Mouse (Mus musculus) brain, embryonic 14.5 days (tissue): ENCODE measurements around the gene 5430427O19Rik. TPM values are rescaled to one million over a fixed set of nuclear protein-coding genes. Genes with fewer than 3 reads are reported as not detected.

ENCODE experiments used
- DNase-seq: peaks from one replicate; pipeline ENCODE4 v3.0.0-alpha.2; 2011; ENCODE audit warnings: low read depth
- CTCF ChIP-seq: fragments of 200-500 bp; IDR thresholded peaks from 2 replicates; pipeline ENCODE4 v1.5.1; 2012; ENCODE audit warnings: inconsistent platforms, mild to moderate bottlenecking, moderate library complexity, borderline replicate concordance; ENCODE audit not compliant: insufficient read depth, insufficient read length; ENCODE audit errors: extremely low read depth
- POLR2A ChIP-seq: fragments of 200-500 bp; IDR thresholded peaks from 2 replicates; pipeline ENCODE4 v1.6.1; 2012; ENCODE audit warnings: mild to moderate bottlenecking, inconsistent platforms, borderline replicate concordance; ENCODE audit not compliant: poor library complexity, insufficient read depth, insufficient read length, severe bottlenecking; ENCODE audit errors: extremely low read depth
- polyA plus RNA-seq: library from polyadenylated mRNA; depleted of rRNA; stranded (reverse); fragments of >200 nt; gene quantifications from 2 replicates; pipeline ENCODE4 v1.2.3, GENCODE M21; 2012; rRNA removed

Gene 5430427O19Rik
- polyA plus RNA-seq = 0.01 and 0.03 TPM in 2 replicates

GRCm38 (mm10) chrX:85869914-85870483, at the start of gene 5430427O19Rik:
Gene 5430427O19Rik (plus strand): TSS chrX:85870354.
- no peak for TF ChIP-seq POLR2A
- TF ChIP-seq CTCF = no peak
- no peak for DNase-seq

GRCm38 (mm10) chrX:85827719-85828453, 42.3 kb upstream of the 5430427O19Rik start:
- DNase-seq = no peak
- TF ChIP-seq POLR2A = no peak
- no peak for TF ChIP-seq CTCF

GRCm38 (mm10) chrX:85829000-85829399, 41.2 kb upstream of the 5430427O19Rik start:
- DNase-seq = peak; percentile 32
- TF ChIP-seq CTCF = no peak
- TF ChIP-seq POLR2A = no peak

GRCm38 (mm10) chrX:85839174-85839573, 31.0 kb upstream of the 5430427O19Rik start:
- no peak for DNase-seq
- no peak for TF ChIP-seq POLR2A
- TF ChIP-seq CTCF = no peak

- TF ChIP-seq POLR2A (no peak), CTCF (no peak)
- no peak for DNase-seq
Observed at GRCm38 (mm10) chrX:85855938-85856337, 14.2 kb upstream of the 5430427O19Rik start.

GRCm38 (mm10) chrX:85857169-85857568, 13.0 kb upstream of the 5430427O19Rik start:
- no peak for DNase-seq
- TF ChIP-seq POLR2A (no peak), CTCF (no peak)

GRCm38 (mm10) chrX:85868079-85868478, 2.1 kb upstream of the 5430427O19Rik start:
- no peak for DNase-seq
- TF ChIP-seq POLR2A (no peak), CTCF (no peak)

- TF ChIP-seq POLR2A (no peak), CTCF (no peak)
- no peak for DNase-seq
Observed at GRCm38 (mm10) chrX:85871371-85872056, 1.4 kb downstream of the 5430427O19Rik start.

GRCm38 (mm10) chrX:85874367-85874766, 4.2 kb downstream of the 5430427O19Rik start:
- no peak for DNase-seq
- TF ChIP-seq CTCF (no peak), POLR2A (no peak)

GRCm38 (mm10) chrX:85875951-85876350, 5.8 kb downstream of the 5430427O19Rik start:
- no peak for DNase-seq
- TF ChIP-seq POLR2A (no peak), CTCF (no peak)

GRCm38 (mm10) chrX:85877747-85878146, 7.6 kb downstream of the 5430427O19Rik start:
- TF ChIP-seq CTCF = no peak
- no peak for TF ChIP-seq POLR2A
- DNase-seq = no peak
